Mouse (Mus musculus): ENCODE results near the gene Ptprb.

The Ptprb gene

DNA sequence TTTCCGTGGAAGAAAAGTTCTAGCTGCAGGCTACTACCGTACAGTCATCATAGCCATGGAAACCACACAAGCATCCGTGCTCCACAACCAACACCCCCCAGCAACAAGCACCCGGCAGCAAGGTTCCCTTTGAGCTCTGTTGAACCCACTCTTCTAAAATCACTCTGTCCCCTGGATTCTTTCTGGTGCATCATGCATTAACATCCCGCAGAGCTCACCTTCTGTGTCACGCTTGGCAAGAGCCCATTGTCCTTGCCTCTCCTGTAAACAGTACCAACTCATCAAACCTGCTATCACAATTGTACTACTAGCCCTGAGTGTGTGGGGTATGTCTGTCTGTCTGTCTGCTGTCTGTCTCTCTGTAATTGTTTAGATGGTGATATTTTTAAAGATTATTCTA is 98.8 kb downstream of the Ptprb start:
- DNase-seq (ENCODE audit: low spot score in 2 of 2): no peak

DNA sequence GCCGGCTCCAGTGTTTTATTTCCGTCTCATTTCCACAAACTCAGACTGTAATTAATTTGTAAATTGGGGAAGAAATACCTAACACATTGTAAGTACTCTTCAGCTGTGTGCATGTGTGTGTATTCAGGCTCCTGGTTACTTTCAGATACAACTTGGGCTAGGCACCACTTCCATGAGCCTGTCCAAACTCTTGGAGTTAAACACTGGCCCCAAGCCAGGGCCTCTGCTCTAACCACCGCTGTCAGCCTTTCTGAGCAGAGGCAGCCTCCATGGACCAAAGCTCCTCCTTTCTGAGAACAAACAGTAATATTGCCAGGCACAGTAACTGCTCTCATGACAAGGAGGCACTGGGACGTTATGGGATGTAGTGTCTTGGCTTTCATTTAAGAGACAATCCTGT is 101.5 kb downstream of the Ptprb start:
- no peak for DNase-seq (ENCODE audit: low spot score in 2 of 2)

DNA sequence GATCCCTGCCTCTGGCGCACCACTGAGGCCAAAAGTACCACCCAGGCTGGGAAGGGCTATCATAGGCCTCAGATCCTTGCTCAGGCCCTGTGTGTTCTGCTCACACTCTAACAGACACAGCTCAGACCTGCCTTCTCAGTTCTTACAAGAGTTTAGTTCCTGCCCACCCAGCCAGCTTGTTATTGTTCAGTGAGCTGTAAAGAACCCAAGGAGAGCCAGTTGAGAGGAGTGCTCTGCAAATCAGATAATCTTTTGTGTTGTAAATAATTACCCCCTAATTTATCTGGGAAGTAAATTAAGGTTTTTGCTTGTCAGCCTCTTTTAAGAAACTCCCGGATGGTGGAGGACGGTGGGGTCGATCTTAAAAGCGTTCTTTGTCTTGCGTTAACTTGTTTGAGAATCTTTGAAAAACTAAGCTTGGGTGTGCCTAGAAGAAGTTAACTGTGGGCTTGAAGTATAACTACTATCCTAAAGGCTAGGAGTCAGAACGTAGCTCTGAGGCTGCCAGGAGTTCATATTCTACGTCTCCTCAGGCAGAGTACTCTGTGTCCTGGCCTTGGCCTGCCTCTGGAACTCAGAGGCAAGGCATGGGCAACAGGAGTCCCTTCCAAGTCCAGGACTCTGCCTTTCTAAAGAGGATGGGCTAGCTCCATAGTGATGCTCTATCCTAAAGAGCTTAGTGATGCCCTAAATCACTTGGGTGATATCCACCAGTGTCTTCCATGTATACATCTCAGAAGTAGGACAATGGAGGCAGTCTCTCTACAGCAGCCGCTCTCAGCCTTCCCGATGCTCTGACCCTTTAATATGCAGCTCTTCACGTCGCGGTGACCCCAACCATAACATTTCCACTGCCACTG is 107.7 kb downstream of the Ptprb start:
- no peak for DNase-seq (ENCODE audit: low spot score in 2 of 2)

- DNase-seq (ENCODE audit: low spot score in 2 of 2): no peak
Measured at GRCm38 (mm10) chr10:116384401-116384800, 109.1 kb downstream of the Ptprb start.

DNA sequence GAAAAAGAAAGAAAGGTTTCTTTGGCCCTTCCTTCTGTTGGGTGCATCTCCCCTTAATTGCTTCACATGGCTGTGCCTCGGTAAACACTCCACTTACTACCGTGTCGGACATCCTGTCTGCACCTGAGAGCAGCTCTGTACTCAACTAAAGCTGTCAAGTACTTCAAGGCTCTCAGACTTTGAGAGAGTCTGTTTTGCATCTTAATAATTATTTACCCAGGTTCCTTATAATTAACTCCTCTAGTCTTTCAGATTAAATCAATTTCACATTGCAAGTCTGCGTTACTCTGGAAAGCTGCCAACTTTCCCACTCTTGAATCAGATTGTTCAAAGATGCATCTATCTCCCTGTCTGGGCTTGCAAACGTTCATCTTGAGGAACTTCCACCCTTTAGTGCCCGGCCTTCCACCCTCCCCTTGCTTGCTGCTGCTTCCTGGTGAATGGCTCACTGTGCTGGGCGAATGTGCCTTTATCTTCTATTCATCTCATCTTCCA is 111.1 kb downstream of the Ptprb start:
- no peak for DNase-seq (ENCODE audit: low spot score in 2 of 2)

- no peak for DNase-seq (ENCODE audit: low spot score in 2 of 2)
Measured at GRCm38 (mm10) chr10:116388840-116389239, 113.5 kb downstream of the Ptprb start.

GRCm38 (mm10) chr10:116393790-116394475 is 118.6 kb downstream of the Ptprb start:
- peak; percentile 43 to 65 for DNase-seq (ENCODE audit: low spot score in 2 of 2)

GRCm38 (mm10) chr10:116394585-116394984 is 119.3 kb downstream of the Ptprb start:
- DNase-seq (ENCODE audit: low spot score in 2 of 2): no peak

DNA sequence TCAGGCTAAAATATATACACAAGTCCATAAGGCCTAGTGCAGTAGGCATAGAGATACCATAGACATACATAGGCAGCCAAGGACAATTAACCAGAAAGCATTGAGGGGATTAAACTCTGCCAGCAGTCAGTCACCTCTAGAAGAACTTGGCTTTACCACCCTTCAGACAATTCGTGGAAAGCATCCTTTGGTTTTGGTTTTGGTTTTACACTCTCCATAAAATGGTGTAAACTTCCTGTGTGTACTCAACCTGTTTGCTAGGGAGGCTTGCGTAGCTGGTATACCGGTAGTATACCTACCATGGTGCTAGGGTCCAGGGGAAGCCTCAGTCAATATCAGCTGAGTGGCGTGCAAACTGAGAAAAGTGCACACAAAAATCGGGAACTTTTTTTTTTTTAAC is 121.0 kb downstream of the Ptprb start:
- no peak for DNase-seq (ENCODE audit: low spot score in 2 of 2)

DNA sequence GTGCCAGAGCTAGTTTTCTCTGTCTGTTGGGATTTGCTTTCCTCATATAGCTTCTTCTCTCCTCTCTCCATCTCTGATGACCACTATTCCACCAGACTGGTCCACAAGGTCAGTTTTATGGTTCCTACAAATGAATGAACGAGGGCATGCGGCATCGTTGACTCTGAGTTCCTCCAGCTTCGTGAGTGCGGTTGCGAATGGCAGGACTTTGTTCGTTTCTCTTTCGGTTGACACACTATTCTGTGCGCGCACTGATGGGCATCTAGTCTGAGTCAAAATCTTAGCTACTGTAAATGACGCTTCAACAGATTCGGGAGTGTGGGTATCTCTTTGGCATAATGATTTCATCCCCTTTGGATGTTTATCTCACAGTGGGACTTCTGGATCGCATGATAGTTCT is 121.6 kb downstream of the Ptprb start:
- DNase-seq (ENCODE audit: low spot score in 2 of 2): no peak

- no peak for DNase-seq (ENCODE audit: low spot score in 2 of 2)
Measured at GRCm38 (mm10) chr10:116397573-116397972, 122.2 kb downstream of the Ptprb start.

- no peak for DNase-seq (ENCODE audit: low spot score in 2 of 2)
Measured at GRCm38 (mm10) chr10:116397973-116398372, 122.7 kb downstream of the Ptprb start.

DNA sequence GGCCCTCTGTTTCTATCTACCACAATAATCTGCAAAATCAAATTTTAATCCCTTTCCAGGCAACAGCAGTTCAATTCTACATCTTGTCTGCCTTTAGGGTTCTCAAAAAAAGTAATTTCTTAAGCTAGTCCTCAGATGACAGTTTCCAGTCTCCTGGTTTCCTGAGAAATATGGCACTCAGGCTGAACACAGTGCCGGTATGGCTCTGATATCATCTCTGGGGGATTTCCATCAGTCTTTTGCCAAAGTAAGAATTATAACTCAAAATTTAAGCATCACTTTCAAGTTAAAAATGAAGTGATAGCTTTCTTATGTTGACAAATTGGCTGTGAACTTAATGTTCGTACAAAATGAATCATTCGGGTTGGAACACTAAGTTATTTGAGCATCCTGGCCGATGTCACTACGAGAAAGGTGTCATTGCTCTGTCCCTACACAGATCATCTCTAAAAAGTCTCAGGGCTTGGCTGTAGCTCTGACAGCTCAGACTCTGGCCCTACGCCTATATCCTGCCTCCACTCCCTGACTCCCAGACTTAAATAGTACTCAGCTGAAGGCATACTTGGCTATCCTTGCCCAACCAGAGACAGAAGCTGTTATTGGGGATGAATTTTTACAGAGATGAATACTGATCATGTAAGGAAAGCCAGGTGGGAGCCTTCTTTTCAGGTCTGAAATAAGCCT is 127.6 kb downstream of the Ptprb start:
- peak; percentile 35 to 43 for DNase-seq (ENCODE audit: low spot score in 2 of 2)

GRCm38 (mm10) chr10:116403679-116404078 is 128.4 kb downstream of the Ptprb start:
- peak; percentile 46 to 48 for DNase-seq (ENCODE audit: low spot score in 2 of 2)

DNA sequence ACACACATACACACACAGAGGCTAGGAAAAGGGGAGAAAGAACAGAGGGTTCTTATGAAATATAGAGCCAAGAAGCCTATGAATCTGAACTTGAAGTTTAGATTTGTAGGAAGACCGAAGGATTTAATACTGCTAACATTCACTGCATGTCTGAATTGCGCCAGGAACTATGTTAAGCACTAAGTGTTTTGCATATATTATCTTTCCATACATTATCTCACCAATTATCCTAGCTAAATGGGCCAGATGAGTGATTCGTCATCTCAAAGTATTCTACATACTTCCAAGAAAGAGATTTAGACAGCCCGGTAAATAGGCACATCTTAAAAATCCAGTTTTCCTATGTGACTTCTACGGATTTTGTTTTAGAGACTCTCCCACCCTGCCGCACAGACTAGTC is 129.7 kb downstream of the Ptprb start:
- peak in 1 of 2 experiments; percentile 34 for DNase-seq (ENCODE audit: low spot score in 2 of 2)

GRCm38 (mm10) chr10:116407684-116408359 is 132.5 kb downstream of the Ptprb start:
- DNase-seq (ENCODE audit: low spot score in 2 of 2): peak in 1 of 2 experiments; percentile 53

DNA sequence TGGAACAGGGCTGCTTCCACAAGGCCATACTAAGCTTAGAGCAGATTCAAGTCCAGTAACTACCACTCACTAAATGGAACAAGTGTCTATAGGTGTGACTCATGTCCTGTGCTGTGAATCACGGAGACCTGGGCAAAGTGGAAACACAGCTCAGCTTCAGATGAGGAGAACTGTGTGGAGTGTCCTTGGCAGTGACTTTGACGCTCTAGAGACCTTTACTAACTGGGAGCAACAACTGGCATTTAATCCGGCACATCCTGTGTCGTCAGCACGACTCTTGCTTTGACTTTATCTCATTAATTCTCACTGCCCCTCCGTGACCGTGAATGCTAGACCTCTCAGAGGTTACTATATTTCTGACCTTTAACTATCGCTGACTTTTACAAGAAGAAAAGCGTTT is 135.5 kb downstream of the Ptprb start:
- no peak for DNase-seq (ENCODE audit: low spot score in 2 of 2)

DNA sequence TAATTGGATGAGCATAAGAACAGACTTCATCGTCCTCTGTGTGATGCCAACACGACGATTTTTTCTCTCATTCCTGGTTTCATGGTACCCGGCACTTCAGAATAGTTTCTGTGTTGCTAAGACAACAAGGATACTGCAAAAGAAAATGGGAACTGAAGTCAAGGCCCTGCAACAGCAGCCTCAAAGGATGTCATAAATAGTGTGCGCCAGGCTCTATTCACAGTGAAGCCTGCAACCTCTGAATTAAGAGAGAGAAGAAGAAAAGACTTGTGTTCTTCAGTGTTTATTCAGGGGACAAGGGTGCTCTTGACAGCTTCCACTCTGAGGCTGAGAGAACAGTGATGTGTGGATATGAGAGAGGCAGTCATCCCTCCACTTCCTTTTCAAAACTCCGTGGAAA is 140.8 kb downstream of the Ptprb start:
- no peak for DNase-seq (ENCODE audit: low spot score in 2 of 2)

GRCm38 (mm10) chr10:116416726-116417125 is 141.4 kb downstream of the Ptprb start:
- no peak for DNase-seq (ENCODE audit: low spot score in 2 of 2)

GRCm38 (mm10) chr10:116418121-116418726 is 142.9 kb downstream of the Ptprb start:
- no peak for DNase-seq (ENCODE audit: low spot score in 2 of 2)

GRCm38 (mm10) chr10:116420976-116421375 is 145.7 kb downstream of the Ptprb start:
- no peak for DNase-seq (ENCODE audit: low spot score in 2 of 2)
